ENCODE assay signal across 13 mouse cellular contexts in the genomic region with DNA sequence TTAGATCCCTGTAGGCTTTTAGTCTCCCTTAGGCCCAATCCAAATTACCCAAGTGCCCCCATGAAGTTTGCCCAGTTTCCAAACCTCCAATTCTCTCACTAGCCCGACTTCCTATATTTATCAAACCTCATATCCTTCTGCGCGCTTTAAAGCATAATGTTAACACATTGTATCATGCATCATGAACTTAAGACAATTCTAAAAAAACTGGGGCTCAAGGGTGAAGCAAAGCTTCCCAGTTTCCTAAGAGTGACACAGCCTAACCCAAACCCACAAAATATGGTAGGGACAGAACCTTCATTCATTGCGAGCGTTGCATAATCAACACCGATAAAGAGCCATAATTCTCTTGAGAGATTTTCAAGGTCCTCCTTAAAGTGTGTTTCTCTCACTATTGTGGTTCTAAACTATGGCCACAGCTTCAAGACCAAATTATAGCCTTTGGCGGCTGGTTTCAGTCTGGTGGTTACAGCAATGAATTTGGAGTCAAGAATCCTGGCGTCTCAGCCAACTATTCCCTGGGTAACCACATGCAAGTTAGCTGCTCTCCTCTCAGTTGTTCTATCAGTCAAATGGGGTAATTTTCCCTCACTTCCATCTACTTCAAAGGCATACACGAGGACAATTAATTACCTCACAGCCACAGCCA.
"Had no signal": no experiment of that assay in that cellular context is flagged by ENCODE, and none has a peak within 500 bp of the region (broad histone marks: within the 10 kb centered on the region; RNA-seq: fewer than 3 reads in every experiment).

No protein-coding gene starts in this region.

- H3K4me3 ChIP-seq: limb, embryonic 13.5 days; liver, embryonic 15.5 days; megakaryocyte, embryonic 14.5 days had no signal

- H3K9ac ChIP-seq: limb, embryonic 13.5 days; liver, embryonic 15.5 days had no signal

- DNase-seq: kidney, adult 9 months; kidney, postnatal 36 days; lung, adult 2 months; lung, postnatal 4 days; spleen, adult 18-20 months; thymus, postnatal 36 days had no signal

- H3K9me3 ChIP-seq: limb, embryonic 13.5 days; liver, embryonic 15.5 days; megakaryocyte, embryonic 14.5 days had no signal

- H3K36me3 ChIP-seq: limb, embryonic 13.5 days; liver, embryonic 15.5 days had no signal

- H3K4me2 ChIP-seq: limb, embryonic 13.5 days; liver, embryonic 11.5 days; liver, embryonic 15.5 days; midbrain, embryonic 11.5 days had no signal

- H3K4me1 ChIP-seq: liver, embryonic 15.5 days; megakaryocyte, embryonic 14.5 days had no signal

- H3K27ac ChIP-seq: kidney, postnatal 0 days; limb, embryonic 13.5 days; liver, embryonic 15.5 days had no signal

- H3K27me3 ChIP-seq: liver, embryonic 15.5 days; megakaryocyte, embryonic 14.5 days had no signal

- ATAC-seq: midbrain, embryonic 16.5 days had no signal
